Mouse (Mus musculus): Measurements from ENCODE around the gene Methig1. TPM values are rescaled to one million over a fixed set of nuclear protein-coding genes. Genes with fewer than 3 reads are reported as not detected.

The Methig1 gene
- polyA plus RNA-seq, 1 experiment = not detected

GRCm38 (mm10) chr15:100387544-100388223, 34.7 kb downstream of the Methig1 start:
- H3ac ChIP-seq (ENCODE audit: control insufficient read depth, insufficient read length, low read depth) = no peak overlapping the region
- H3K79me3 ChIP-seq (ENCODE audit: low read depth) = no peaks in the 10 kb centered on the region
- no peak for TF ChIP-seq FOSL1 (IDR thresholded peaks at IDR 0.05; ENCODE audit: insufficient read depth, low read length, poor library complexity, severe bottlenecking)
- no peak for TF ChIP-seq MYOG (IDR thresholded peaks at IDR 0.05; ENCODE audit: control insufficient read depth, extremely low read depth, insufficient read length)
- TF ChIP-seq USF1 (IDR thresholded peaks at IDR 0.05; ENCODE audit: low read depth) = no peak
- no peak for TF ChIP-seq CEBPB (IDR thresholded peaks at IDR 0.05; ENCODE audit: low read depth)
- no peak for TF ChIP-seq MYOD1 (IDR thresholded peaks at IDR 0.05; ENCODE audit: control insufficient read depth, insufficient read length, low read depth)
- TF ChIP-seq CTCF (IDR thresholded peaks at IDR 0.05; ENCODE audit: control insufficient read depth, insufficient read depth, insufficient read length) = no peak
- TF ChIP-seq MAX (IDR thresholded peaks at IDR 0.05) = no peak
- no peaks in the 10 kb centered on the region for H3K36me3 ChIP-seq (ENCODE audit: control insufficient read depth, insufficient read depth)
- no peak overlapping the region for H3K4me3 ChIP-seq (ENCODE audit: insufficient read depth, poor library complexity, severe bottlenecking)
- peaks cover 5% of the 10 kb centered on the region for H3K27me3 ChIP-seq (ENCODE audit: control insufficient read depth, insufficient read depth, insufficient read length)
- no peaks in the 10 kb centered on the region for H3K79me2 ChIP-seq (ENCODE audit: control insufficient read depth, insufficient read depth)

GRCm38 (mm10) chr15:100388224-100388835, 35.4 kb downstream of the Methig1 start:
- no peaks in the 10 kb centered on the region for H3K79me2 ChIP-seq (ENCODE audit: control insufficient read depth, insufficient read depth)
- no peak overlapping the region for H3ac ChIP-seq (ENCODE audit: control insufficient read depth, insufficient read length, low read depth)
- no peaks in the 10 kb centered on the region for H3K79me3 ChIP-seq (ENCODE audit: low read depth)
- H3K36me3 ChIP-seq (ENCODE audit: control insufficient read depth, insufficient read depth) = no peaks in the 10 kb centered on the region
- no peak overlapping the region for H3K4me3 ChIP-seq (ENCODE audit: insufficient read depth, poor library complexity, severe bottlenecking)
- no peaks in the 10 kb centered on the region for H3K27me3 ChIP-seq (ENCODE audit: control insufficient read depth, insufficient read depth, insufficient read length)
- no peak for TF ChIP-seq FOSL1 (IDR thresholded peaks at IDR 0.05; ENCODE audit: insufficient read depth, low read length, poor library complexity, severe bottlenecking)
- no peak for TF ChIP-seq MYOG (IDR thresholded peaks at IDR 0.05; ENCODE audit: control insufficient read depth, extremely low read depth, insufficient read length)
- no peak for TF ChIP-seq MYOD1 (IDR thresholded peaks at IDR 0.05; ENCODE audit: control insufficient read depth, insufficient read length, low read depth)
- TF ChIP-seq USF1 (IDR thresholded peaks at IDR 0.05; ENCODE audit: low read depth) = no peak
- TF ChIP-seq CEBPB (IDR thresholded peaks at IDR 0.05; ENCODE audit: low read depth) = no peak
- TF ChIP-seq MAX (IDR thresholded peaks at IDR 0.05) = no peak
- TF ChIP-seq CTCF (IDR thresholded peaks at IDR 0.05; ENCODE audit: control insufficient read depth, insufficient read depth, insufficient read length) = no peak

GRCm38 (mm10) chr15:100388886-100389285, 35.9 kb downstream of the Methig1 start:
- no peak overlapping the region for H3ac ChIP-seq (ENCODE audit: control insufficient read depth, insufficient read length, low read depth)
- H3K79me2 ChIP-seq (ENCODE audit: control insufficient read depth, insufficient read depth) = no peaks in the 10 kb centered on the region
- H3K79me3 ChIP-seq (ENCODE audit: low read depth) = no peaks in the 10 kb centered on the region
- H3K4me3 ChIP-seq (ENCODE audit: insufficient read depth, poor library complexity, severe bottlenecking) = no peak overlapping the region
- TF ChIP-seq USF1 (IDR thresholded peaks at IDR 0.05; ENCODE audit: low read depth) (no peak), CEBPB (IDR thresholded peaks at IDR 0.05; ENCODE audit: low read depth) (no peak), FOSL1 (IDR thresholded peaks at IDR 0.05; ENCODE audit: insufficient read depth, low read length, poor library complexity, severe bottlenecking) (no peak), MAX (IDR thresholded peaks at IDR 0.05) (no peak), CTCF (IDR thresholded peaks at IDR 0.05; ENCODE audit: control insufficient read depth, insufficient read depth, insufficient read length) (no peak), MYOD1 (IDR thresholded peaks at IDR 0.05; ENCODE audit: control insufficient read depth, insufficient read length, low read depth) (no peak), MYOG (IDR thresholded peaks at IDR 0.05; ENCODE audit: control insufficient read depth, extremely low read depth, insufficient read length) (no peak)
- no peaks in the 10 kb centered on the region for H3K27me3 ChIP-seq (ENCODE audit: control insufficient read depth, insufficient read depth, insufficient read length)
- H3K36me3 ChIP-seq (ENCODE audit: control insufficient read depth, insufficient read depth) = peaks cover 2% of the 10 kb centered on the region

- no peak overlapping the region for H3K4me3 ChIP-seq (ENCODE audit: insufficient read depth, poor library complexity, severe bottlenecking)
Observed at GRCm38 (mm10) chr15:100391066-100391465, 38.1 kb downstream of the Methig1 start.

GRCm38 (mm10) chr15:100391599-100391998, 38.6 kb downstream of the Methig1 start:
- H3K79me3 ChIP-seq (ENCODE audit: low read depth) = no peaks in the 10 kb centered on the region
- H3K27me3 ChIP-seq (ENCODE audit: control insufficient read depth, insufficient read depth, insufficient read length) = no peaks in the 10 kb centered on the region
- H3K79me2 ChIP-seq (ENCODE audit: control insufficient read depth, insufficient read depth) = no peaks in the 10 kb centered on the region
- H3K4me3 ChIP-seq (ENCODE audit: insufficient read depth, poor library complexity, severe bottlenecking) = no peak overlapping the region
- H3ac ChIP-seq (ENCODE audit: control insufficient read depth, insufficient read length, low read depth) = no peak overlapping the region
- TF ChIP-seq MAX (IDR thresholded peaks at IDR 0.05) = no peak
- no peak for TF ChIP-seq MYOG (IDR thresholded peaks at IDR 0.05; ENCODE audit: control insufficient read depth, extremely low read depth, insufficient read length)
- TF ChIP-seq CEBPB (IDR thresholded peaks at IDR 0.05; ENCODE audit: low read depth) = no peak
- TF ChIP-seq FOSL1 (IDR thresholded peaks at IDR 0.05; ENCODE audit: insufficient read depth, low read length, poor library complexity, severe bottlenecking) = no peak
- no peak for TF ChIP-seq MYOD1 (IDR thresholded peaks at IDR 0.05; ENCODE audit: control insufficient read depth, insufficient read length, low read depth)
- no peak for TF ChIP-seq CTCF (IDR thresholded peaks at IDR 0.05; ENCODE audit: control insufficient read depth, insufficient read depth, insufficient read length)
- TF ChIP-seq USF1 (IDR thresholded peaks at IDR 0.05; ENCODE audit: low read depth) = no peak
- peaks cover 24% of the 10 kb centered on the region for H3K36me3 ChIP-seq (ENCODE audit: control insufficient read depth, insufficient read depth)

More at GRCm38 (mm10) chr15:100391066-100391465, 38.1 kb downstream of the Methig1 start:
- TF ChIP-seq CEBPB (IDR thresholded peaks at IDR 0.05; ENCODE audit: low read depth) (no peak), CTCF (IDR thresholded peaks at IDR 0.05; ENCODE audit: control insufficient read depth, insufficient read depth, insufficient read length) (no peak), MYOG (IDR thresholded peaks at IDR 0.05; ENCODE audit: control insufficient read depth, extremely low read depth, insufficient read length) (no peak), USF1 (IDR thresholded peaks at IDR 0.05; ENCODE audit: low read depth) (no peak), MYOD1 (IDR thresholded peaks at IDR 0.05; ENCODE audit: control insufficient read depth, insufficient read length, low read depth) (no peak), FOSL1 (IDR thresholded peaks at IDR 0.05; ENCODE audit: insufficient read depth, low read length, poor library complexity, severe bottlenecking) (no peak), MAX (IDR thresholded peaks at IDR 0.05) (no peak)
- H3K36me3 ChIP-seq (ENCODE audit: control insufficient read depth, insufficient read depth) = peaks cover 24% of the 10 kb centered on the region
- H3K79me3 ChIP-seq (ENCODE audit: low read depth) = no peaks in the 10 kb centered on the region
- H3ac ChIP-seq (ENCODE audit: control insufficient read depth, insufficient read length, low read depth) = no peak overlapping the region
- H3K79me2 ChIP-seq (ENCODE audit: control insufficient read depth, insufficient read depth) = no peaks in the 10 kb centered on the region
- no peaks in the 10 kb centered on the region for H3K27me3 ChIP-seq (ENCODE audit: control insufficient read depth, insufficient read depth, insufficient read length)
